Mouse (Mus musculus) heart, embryonic 16.5 days (tissue): ENCODE measurements at regions not wholly inside any gene's neighbourhood (a gene's known extent, or its start where the extent isn't known, plus 50 kb on each side); places are given as distances from the start of the nearest gene placed in this dataset.

ENCODE experiments used
- ATAC-seq: fragments of 200-750 bp; cut with Nextera tagmentation; replicated peaks from 2 replicates; pipeline ENCODE4 v1.8.0; 2017; ENCODE audit warnings: moderate number of reproducible peaks; ENCODE audit not compliant: insufficient read depth, low FRiP score; ENCODE audit errors: extremely low read depth
- H3K27ac ChIP-seq: fragments of 300-500 bp; sonication (generic); 2 replicates; pipeline ENCODE4 v1.5.1; 2014; ENCODE audit warnings: mild to moderate bottlenecking, low read length, control low read depth, moderate library complexity
- H3K27me3 ChIP-seq: fragments of 300-500 bp; sonication (generic); 2 replicates; pipeline ENCODE4 v1.6.1; 2014; ENCODE audit warnings: low read length, mixed read lengths; ENCODE audit not compliant: control insufficient read depth, insufficient read depth
- H3K36me3 ChIP-seq: fragments of 300-500 bp; sonication (generic); 2 replicates; pipeline ENCODE4 v1.6.1; 2014; ENCODE audit not compliant: control insufficient read depth, insufficient read depth
- H3K4me1 ChIP-seq: fragments of 300-500 bp; sonication (generic); 2 replicates; pipeline ENCODE4 v1.6.1; 2014; ENCODE audit warnings: low read length, mixed read lengths; ENCODE audit not compliant: control insufficient read depth, insufficient read depth
- H3K4me2 ChIP-seq: fragments of 300-500 bp; sonication (generic); 2 replicates; pipeline ENCODE4 v1.6.1; 2014; ENCODE audit warnings: low read depth, mild to moderate bottlenecking, control low read depth, low read length
- H3K4me3 ChIP-seq: fragments of 300-500 bp; sonication (generic); 2 replicates; pipeline ENCODE4 v1.5.1; 2014; ENCODE audit warnings: mild to moderate bottlenecking, control low read depth, low read length
- H3K9ac ChIP-seq: fragments of 300-500 bp; sonication (generic); 2 replicates; pipeline ENCODE4 v1.6.1; 2014; ENCODE audit warnings: low read length, control low read depth
- H3K9me3 ChIP-seq: fragments of 300-500 bp; sonication (generic); replicated peaks from 2 replicates; pipeline ENCODE4 v1.6.1; 2016; ENCODE audit warnings: low read length; ENCODE audit not compliant: control insufficient read depth
- WGBS: fragments of 180-500 bp; shearing (Covaris S2); extraction: QIAGEN DNeasy Blood & Tissue Kit; methylation state at CpG from one replicate; pipeline ENCODE4 v1.1.7; 2014; 5-methylcytosine and 5-hydroxymethylcytosine counted together

GRCm38 (mm10) chr9:85134900-85135299 is 177.7 kb upstream of the Gm11114 start:
- H3K4me2 ChIP-seq = no peak overlapping the region
- H3K4me3 ChIP-seq = no peak overlapping the region
- no peaks in the 10 kb centered on the region for H3K9me3 ChIP-seq
- 80% methylated on average over 1 of the region's 1 CpGs for WGBS
- no peaks in the 10 kb centered on the region for H3K36me3 ChIP-seq
- peaks cover 6% of the 10 kb centered on the region; the same call in 1 of the 2 replicates for H3K4me1 ChIP-seq
- no peak for ATAC-seq
- no peak overlapping the region for H3K27ac ChIP-seq
- H3K27me3 ChIP-seq = no peaks in the 10 kb centered on the region
- H3K9ac ChIP-seq = no peak overlapping the region

DNA sequence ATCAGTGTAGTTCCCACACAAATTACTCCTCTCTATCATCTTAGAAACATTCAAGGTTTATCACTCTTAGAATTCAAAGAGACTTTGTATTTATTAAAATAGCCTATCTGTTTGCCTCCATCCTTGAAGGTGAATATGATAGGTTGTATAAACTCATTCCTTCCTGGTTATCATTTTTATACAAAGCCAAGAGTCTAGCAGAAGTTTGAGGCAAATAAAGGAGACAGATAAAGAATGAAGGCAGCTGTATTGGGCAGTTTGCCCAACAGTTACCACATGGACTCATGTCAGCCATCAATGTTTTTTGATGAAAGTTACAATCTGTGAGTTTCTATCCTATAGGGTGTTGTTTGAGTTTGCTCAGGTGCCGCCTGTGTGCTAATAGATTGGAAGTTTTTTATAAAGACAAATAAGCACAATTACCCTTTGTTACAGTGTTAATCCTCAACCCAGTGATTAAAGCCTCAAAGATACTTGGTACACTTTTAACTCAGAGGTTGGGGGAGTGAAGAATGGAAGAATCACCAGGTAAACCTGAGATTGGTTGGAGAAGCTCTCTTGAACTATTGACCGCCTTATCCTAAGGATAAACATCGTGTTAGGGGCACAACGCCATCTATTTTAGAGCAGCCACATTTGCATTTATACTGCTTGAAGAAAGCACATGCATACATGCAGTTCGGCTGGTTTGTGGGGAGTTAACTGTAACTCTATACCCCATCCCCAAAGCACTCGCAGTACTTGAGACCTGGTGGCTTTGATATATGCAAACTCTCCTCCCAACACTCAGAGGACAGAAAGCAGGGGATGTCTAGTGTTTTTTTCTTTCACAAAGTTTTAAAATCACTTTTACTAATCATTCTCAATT is 175.6 kb upstream of the Gm11114 start:
- H3K27ac ChIP-seq = no peak overlapping the region
- no peak for ATAC-seq
- H3K36me3 ChIP-seq = no peaks in the 10 kb centered on the region
- no peak overlapping the region for H3K4me2 ChIP-seq
- WGBS = 61% methylated on average over 6 of the region's 6 CpGs
- H3K4me1 ChIP-seq = peaks cover 9% of the 10 kb centered on the region; the same call in 1 of the 2 replicates
- no peak overlapping the region for H3K9ac ChIP-seq
- no peaks in the 10 kb centered on the region for H3K27me3 ChIP-seq
- H3K4me3 ChIP-seq = no peak overlapping the region
- H3K9me3 ChIP-seq = no peaks in the 10 kb centered on the region

- H3K4me1 ChIP-seq = peaks cover 9% of the 10 kb centered on the region; the same call in 1 of the 2 replicates
- H3K27ac ChIP-seq = no peak overlapping the region
- H3K4me2 ChIP-seq = peak overlapping the region; percentile 5; the same call in 1 of the 2 replicates
- H3K4me3 ChIP-seq = no peak overlapping the region
- no peaks in the 10 kb centered on the region for H3K9me3 ChIP-seq
- no peaks in the 10 kb centered on the region for H3K36me3 ChIP-seq
- ATAC-seq = no peak
- H3K27me3 ChIP-seq = no peaks in the 10 kb centered on the region
- 32% methylated on average over 4 of the region's 4 CpGs for WGBS
- H3K9ac ChIP-seq = no peak overlapping the region
Observed at GRCm38 (mm10) chr9:85139891-85140290, 172.7 kb upstream of the Gm11114 start.

- Histone ChIP-seq H3K9ac (no peak overlapping the region), H3K27ac (no peak overlapping the region), H3K27me3 (no peaks in the 10 kb centered on the region), H3K9me3 (no peaks in the 10 kb centered on the region), H3K4me3 (no peak overlapping the region), H3K4me1 (peaks cover 8% of the 10 kb centered on the region; the same call in 1 of the 2 replicates), H3K4me2 (no peak overlapping the region), H3K36me3 (no peaks in the 10 kb centered on the region)
- ATAC-seq = no peak
- 89% methylated on average over 2 of the region's 2 CpGs for WGBS
Observed at GRCm38 (mm10) chr9:85144363-85144762, 168.2 kb upstream of the Gm11114 start.

GRCm38 (mm10) chr9:85165632-85166031 is 146.9 kb upstream of the Gm11114 start:
- H3K4me3 ChIP-seq = no peak overlapping the region
- no peak overlapping the region for H3K9ac ChIP-seq
- H3K9me3 ChIP-seq = no peaks in the 10 kb centered on the region
- H3K27me3 ChIP-seq = no peaks in the 10 kb centered on the region
- H3K4me2 ChIP-seq = no peak overlapping the region
- no peak overlapping the region for H3K27ac ChIP-seq
- 86% methylated on average over 1 of the region's 1 CpGs for WGBS
- H3K4me1 ChIP-seq = no peaks in the 10 kb centered on the region
- no peak for ATAC-seq
- no peaks in the 10 kb centered on the region for H3K36me3 ChIP-seq

DNA sequence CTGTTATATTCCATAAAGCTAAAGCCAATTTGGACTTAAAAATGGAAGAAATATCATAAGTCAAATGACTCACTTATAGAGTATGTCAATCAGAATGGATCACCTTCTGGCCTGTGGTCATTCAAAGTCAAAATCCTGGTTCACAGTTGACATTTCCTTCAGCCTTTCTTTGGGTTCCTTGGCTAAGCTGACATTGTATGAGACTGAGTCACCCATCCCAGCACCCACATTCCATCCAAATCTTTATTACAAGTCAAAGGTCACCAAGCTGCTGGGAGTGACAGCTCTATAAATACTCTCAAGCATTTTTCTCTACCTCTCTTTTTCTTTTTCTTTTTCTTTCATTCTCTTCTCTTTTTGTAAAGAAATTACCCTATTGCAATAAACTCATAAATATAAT is 145.3 kb upstream of the Gm11114 start:
- Histone ChIP-seq H3K9me3 (no peaks in the 10 kb centered on the region), H3K9ac (no peak overlapping the region), H3K27ac (no peak overlapping the region), H3K4me3 (no peak overlapping the region), H3K4me1 (no peaks in the 10 kb centered on the region), H3K4me2 (no peak overlapping the region), H3K36me3 (no peaks in the 10 kb centered on the region), H3K27me3 (no peaks in the 10 kb centered on the region)
- ATAC-seq = no peak

DNA sequence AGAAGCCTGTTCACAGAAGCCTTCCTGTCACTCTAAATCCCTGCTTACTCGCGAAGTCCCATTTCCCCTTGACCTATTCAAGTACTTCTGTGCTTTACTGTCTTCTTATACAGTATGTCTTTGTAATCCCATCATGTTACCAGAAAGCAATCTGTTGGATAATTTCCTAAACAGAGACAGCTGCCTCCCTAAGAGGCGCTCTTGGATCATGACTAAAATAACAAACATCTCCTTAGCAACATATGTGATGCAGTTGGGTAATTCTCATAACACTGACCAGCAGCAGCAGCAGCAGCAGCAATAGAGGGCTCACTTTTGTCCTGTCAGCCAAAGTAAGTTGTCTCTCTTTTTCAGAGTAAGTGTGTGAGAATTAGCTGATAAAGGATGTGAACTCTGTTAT is 138.1 kb upstream of the Gm11114 start:
- H3K4me3 ChIP-seq = no peak overlapping the region
- H3K9ac ChIP-seq = no peak overlapping the region
- no peaks in the 10 kb centered on the region for H3K4me1 ChIP-seq
- H3K4me2 ChIP-seq = no peak overlapping the region
- no peaks in the 10 kb centered on the region for H3K9me3 ChIP-seq
- WGBS = 58% methylated on average over 3 of the region's 3 CpGs
- H3K36me3 ChIP-seq = no peaks in the 10 kb centered on the region
- no peak for ATAC-seq
- H3K27ac ChIP-seq = no peak overlapping the region
- no peaks in the 10 kb centered on the region for H3K27me3 ChIP-seq

DNA sequence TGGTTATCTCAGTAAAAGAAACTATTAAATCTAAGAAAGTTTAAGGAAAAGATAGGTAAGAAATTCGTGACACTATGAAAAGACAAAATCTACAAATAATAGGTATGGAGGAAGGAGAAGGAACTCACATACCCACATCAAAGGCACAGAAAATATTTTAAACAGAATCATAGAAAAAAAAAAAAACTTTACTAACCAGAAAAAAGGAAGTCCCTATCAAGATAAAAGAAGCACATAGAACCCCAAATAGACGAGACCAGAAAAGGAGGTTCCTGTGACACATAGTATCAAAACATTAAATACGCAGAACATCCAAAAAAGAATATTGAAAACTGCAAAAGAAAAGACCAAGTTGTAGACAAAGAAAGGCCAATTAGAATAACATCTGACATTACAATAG is 111.4 kb upstream of the Gm11114 start:
- H3K9me3 ChIP-seq = no peaks in the 10 kb centered on the region
- no peaks in the 10 kb centered on the region for H3K4me1 ChIP-seq
- H3K4me3 ChIP-seq = no peak overlapping the region
- no peaks in the 10 kb centered on the region for H3K27me3 ChIP-seq
- ATAC-seq = no peak
- no peak overlapping the region for H3K9ac ChIP-seq
- H3K27ac ChIP-seq = no peak overlapping the region
- H3K4me2 ChIP-seq = no peak overlapping the region
- whole genome bisulfite sequencing = 63% methylated on average over 3 of the region's 3 CpGs
- H3K36me3 ChIP-seq = no peaks in the 10 kb centered on the region

- no peaks in the 10 kb centered on the region for H3K9me3 ChIP-seq
- H3K4me2 ChIP-seq = no peak overlapping the region
- WGBS = 69% methylated on average over 3 of the region's 3 CpGs
- no peaks in the 10 kb centered on the region for H3K4me1 ChIP-seq
- no peak overlapping the region for H3K4me3 ChIP-seq
- H3K9ac ChIP-seq = no peak overlapping the region
- no peak for ATAC-seq
- no peak overlapping the region for H3K27ac ChIP-seq
- no peaks in the 10 kb centered on the region for H3K36me3 ChIP-seq
- H3K27me3 ChIP-seq = no peaks in the 10 kb centered on the region
Observed at GRCm38 (mm10) chr9:85224870-85225269, 87.7 kb upstream of the Gm11114 start.
